Mouse (Mus musculus) Patski (cell line): ENCODE data around the gene Tut7. TPM values are rescaled to one million over a fixed set of nuclear protein-coding genes. Genes with fewer than 3 reads are reported as not detected.

Source experiments
- ATAC-seq: fragments of 100-300 bp; one replicate; pipeline ENCODE4 v1.8.0; 2021
- CTCF ChIA-PET: fragments of 350-600 bp; sonication (Branson Sonifier 250); formaldehyde crosslinking; loops from one replicate; lab custom pipeline; 2022; ENCODE audit warnings: inconsistent platforms; lab: Charles Lee
- POLR2A ChIA-PET: fragments of 350-600 bp; sonication (Branson Sonifier 250); formaldehyde crosslinking; loops from one replicate; lab custom pipeline; 2022; ENCODE audit warnings: antibody characterized with exemption, inconsistent platforms; lab: Charles Lee
- DNase-seq: peaks from one replicate; pipeline ENCODE4 v3.0.0-alpha.2; 2011; ENCODE audit warnings: low read depth, low spot score
- H3K27me3 ChIP-seq: fragments of 371-371 bp; one replicate; pipeline ENCODE4 v1.5.1; 2021
- CTCF ChIP-seq: fragments of 100-300 bp; IDR thresholded peaks from one replicate; pipeline ENCODE4 v1.5.1; 2021
- in situ Hi-C: fragments of 300-500 bp; cut with MboI; formaldehyde crosslinking; loops from 3 replicates; pipeline ENCODE4 v1.11.1; 2018; ENCODE audit warnings: low pct_unique_long_range_greater_than_20kb, mixed read lengths
- polyA plus RNA-seq: library from polyadenylated mRNA; unstranded; gene quantifications from one replicate; pipeline ENCODE4 v1.2.3, GENCODE M21; 2021

Gene Tut7
- polyA plus RNA-seq, 1 experiment from 2014 or later = 59.7 TPM

- in situ Hi-C loops = no loop called here
- ChIA-PET POLR2A (interaction anchor here (0.7 kb wide), 1 partner anchor 608 kb away, joined by 3 read pairs; no protein-coding TSS in a partner anchor), CTCF (interaction anchor here (1.3 to 2.7 kb wide), 2 partner anchors 11 to 41 kb away, joined by 4 to 12 read pairs; partner anchors contain the start of gene Gm49354)
- ATAC-seq (peak; percentile 85), DNase-seq (peak; percentile 88)
- no peak for TF ChIP-seq CTCF
- H3K27me3 ChIP-seq = no peaks in the 10 kb centered on the region
Observed at GRCm38 (mm10) chr13:59769296-59770163, 53.4 kb downstream of the Tut7 start, which contains the start of gene Isca1. TSS of gene Isca1 (minus strand) at chr13:59769810.

GRCm38 (mm10) chr13:59768531-59768930 lies 54.4 kb downstream of the Tut7 start:
- ATAC-seq = no peak

GRCm38 (mm10) chr13:59766786-59767515 lies 56.0 kb downstream of the Tut7 start:
- ChIA-PET POLR2A (interaction anchor here (0.6 to 1.4 kb wide), 4 partner anchors 10 to 57 kb away, joined by 3 read pairs; no protein-coding TSS in a partner anchor), CTCF (interaction anchor here (1.5 to 2.0 kb wide), 2 partner anchors 9 to 23 kb away, joined by 4 to 5 read pairs; no protein-coding TSS in a partner anchor)
- DNase-seq (no peak), ATAC-seq (no peak)
- in situ Hi-C loops = no loop called here
- no peak for TF ChIP-seq CTCF
- H3K27me3 ChIP-seq = no peaks in the 10 kb centered on the region

More at GRCm38 (mm10) chr13:59768531-59768930, 54.4 kb downstream of the Tut7 start:
- TF ChIP-seq CTCF = no peak
- H3K27me3 ChIP-seq = no peaks in the 10 kb centered on the region
- in situ Hi-C loops = no loop called here
- DNase-seq = no peak
- ChIA-PET POLR2A (interaction anchor here (0.7 to 1.4 kb wide), 2 partner anchors 43 to 175 kb away, joined by 3 read pairs; no protein-coding TSS in a partner anchor), CTCF (interaction anchor here (1.5 kb wide), 1 partner anchor 25 kb away, joined by 4 read pairs; no protein-coding TSS in a partner anchor)

- ChIA-PET POLR2A (no interaction called here), CTCF (interaction anchor here (1.6 kb wide), 1 partner anchor 29 kb away, joined by 3 read pairs; no protein-coding TSS in a partner anchor)
- DNase-seq (no peak), ATAC-seq (no peak)
- H3K27me3 ChIP-seq = no peaks in the 10 kb centered on the region
- in situ Hi-C loops = no loop called here
- no peak for TF ChIP-seq CTCF
Observed at GRCm38 (mm10) chr13:59762791-59763190, 60.2 kb downstream of the Tut7 start.

GRCm38 (mm10) chr13:59756906-59757305 lies 66.0 kb downstream of the Tut7 start:
- no peak for ATAC-seq
- CTCF ChIA-PET = interaction anchor here (0.7 to 1.8 kb wide), 3 partner anchors 9 to 555 kb away, joined by 3 to 5 read pairs (median 5); no protein-coding TSS in a partner anchor
- in situ Hi-C loops = no loop called here

GRCm38 (mm10) chr13:59750310-59750709 lies 72.6 kb downstream of the Tut7 start:
- ChIA-PET POLR2A (interaction anchor here (0.7 kb wide), 1 partner anchor 999 kb away, joined by 4 read pairs; no protein-coding TSS in a partner anchor), CTCF (no interaction called here)
- in situ Hi-C loops = no loop called here
- H3K27me3 ChIP-seq = no peaks in the 10 kb centered on the region
- DNase-seq (no peak), ATAC-seq (no peak)
- TF ChIP-seq CTCF = no peak

More at GRCm38 (mm10) chr13:59756906-59757305, 66.0 kb downstream of the Tut7 start:
- no peak for DNase-seq
- POLR2A ChIA-PET = interaction anchor here (0.7 to 1.4 kb wide), 3 partner anchors 9 to 29 kb away, joined by 3 to 4 read pairs (median 3); no protein-coding TSS in a partner anchor
- TF ChIP-seq CTCF = no peak
- no peaks in the 10 kb centered on the region for H3K27me3 ChIP-seq

GRCm38 (mm10) chr13:59746711-59747110 lies 76.2 kb downstream of the Tut7 start, which contains the start of gene 1700014D04Rik:
TSS of gene 1700014D04Rik (minus strand) at chr13:59746752.
- ATAC-seq = peak; percentile 87
- no peaks in the 10 kb centered on the region for H3K27me3 ChIP-seq
- CTCF ChIA-PET = interaction anchor here (3.4 kb wide), 1 partner anchor 18 kb away, joined by 14 read pairs; no protein-coding TSS in a partner anchor
- DNase-seq = no peak
- POLR2A ChIA-PET = no interaction called here
- TF ChIP-seq CTCF = no peak
- in situ Hi-C loops = no loop called here

- POLR2A ChIA-PET = no interaction called here
- TF ChIP-seq CTCF = no peak
- in situ Hi-C loops = no loop called here
- CTCF ChIA-PET = interaction anchor here (3.4 kb wide), 1 partner anchor 18 kb away, joined by 14 read pairs; no protein-coding TSS in a partner anchor
- ATAC-seq (no peak), DNase-seq (no peak)
- H3K27me3 ChIP-seq = no peaks in the 10 kb centered on the region
Observed at GRCm38 (mm10) chr13:59746164-59746563, 76.8 kb downstream of the Tut7 start.

GRCm38 (mm10) chr13:59745462-59745861 lies 77.5 kb downstream of the Tut7 start:
- no peak for ATAC-seq
- ChIA-PET POLR2A (interaction anchor here (1.0 kb wide), 1 partner anchor 12 kb away, joined by 4 read pairs; no protein-coding TSS in a partner anchor), CTCF (interaction anchor here (3.4 kb wide), 1 partner anchor 17 kb away, joined by 14 read pairs; no protein-coding TSS in a partner anchor)
- H3K27me3 ChIP-seq = no peaks in the 10 kb centered on the region
- no peak for TF ChIP-seq CTCF
- DNase-seq = no peak
- in situ Hi-C loops = no loop called here
